Mouse (Mus musculus) small intestine, adult 2 months (tissue): ENCODE results near the gene Yif1a. TPM values are rescaled to one million over a fixed set of nuclear protein-coding genes. Genes with fewer than 3 reads are reported as not detected.
A peak's percentile ranks its signal among the peaks of the same experiment; 100 is the strongest.

ENCODE experiments used
- H3K27ac ChIP-seq: fragments of 200-500 bp; 2 replicates; pipeline ENCODE4 v1.5.1; 2012; ENCODE audit warnings: low read depth, low read length, control low read depth, inconsistent platforms; ENCODE audit not compliant: insufficient read depth
- H3K27me3 ChIP-seq: fragments of 200-500 bp; 2 replicates; pipeline ENCODE4 v1.6.1; 2012; ENCODE audit warnings: mild to moderate bottlenecking, moderate library complexity, low read length, inconsistent platforms; ENCODE audit not compliant: control insufficient read depth, insufficient read depth
- H3K36me3 ChIP-seq: fragments of 200-500 bp; 2 replicates; pipeline ENCODE4 v1.6.1; 2012; ENCODE audit warnings: mild to moderate bottlenecking, low read length, control low read depth, inconsistent platforms; ENCODE audit not compliant: control insufficient read depth, insufficient read depth
- H3K4me1 ChIP-seq: fragments of 200-500 bp; 2 replicates; pipeline ENCODE4 v1.6.1; 2012; ENCODE audit warnings: low read length, inconsistent platforms, mixed read lengths; ENCODE audit not compliant: control insufficient read depth, insufficient read depth, insufficient read length
- H3K4me3 ChIP-seq: fragments of 200-500 bp; 2 replicates; pipeline ENCODE4 v1.5.1; 2012; ENCODE audit warnings: low read depth, mild to moderate bottlenecking, control low read depth, inconsistent platforms, low read length, moderate library complexity
- CTCF ChIP-seq: fragments of 200-500 bp; IDR thresholded peaks from 2 replicates; pipeline ENCODE4 v1.5.1; 2012; ENCODE audit warnings: low read depth, mild to moderate bottlenecking, control low read depth, inconsistent platforms, low read length, moderate library complexity, mixed read lengths; ENCODE audit not compliant: insufficient replicate concordance, insufficient read length; ENCODE audit errors: extremely low read depth
- POLR2A ChIP-seq: fragments of 200-500 bp; IDR thresholded peaks from 2 replicates; pipeline ENCODE4 v1.6.1; 2012; ENCODE audit warnings: low read depth, mild to moderate bottlenecking, control low read depth, inconsistent platforms, low read length, moderate library complexity
- WGBS: fragments of 180-500 bp; shearing (Covaris S2); methylation state at CpG from one replicate; pipeline ENCODE4 v1.1.7; 2018; 5-methylcytosine and 5-hydroxymethylcytosine counted together
- polyA plus RNA-seq: library from polyadenylated mRNA; depleted of rRNA; stranded (reverse); fragments of >200 nt; gene quantifications from 2 replicates; pipeline ENCODE4 v1.2.3, GENCODE M21; 2012

Yif1a gene
- polyA plus RNA-seq, 1 experiment: 252 TPM

DNA sequence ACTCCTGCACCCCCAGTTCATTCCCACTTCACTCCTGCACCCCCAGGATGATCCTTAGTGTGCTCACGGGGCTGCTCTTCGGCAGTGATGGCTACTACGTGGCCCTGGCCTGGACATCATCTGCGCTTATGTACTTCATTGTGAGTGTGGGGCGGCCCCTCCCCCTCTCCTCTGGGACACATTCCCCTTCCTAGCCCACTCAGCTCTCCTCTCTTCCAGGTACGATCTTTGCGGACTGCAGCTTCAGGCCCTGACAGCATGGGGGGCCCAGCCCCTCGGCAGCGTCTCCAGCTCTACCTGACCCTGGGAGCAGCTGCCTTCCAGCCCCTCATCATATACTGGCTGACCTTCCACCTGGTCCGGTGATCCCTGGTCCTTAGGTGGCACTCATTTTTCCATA, 3.7 kb downstream of the Yif1a start:
- Histone ChIP-seq H3K27me3 (no peaks in the 10 kb centered on the region), H3K4me1 (peaks cover 12% of the 10 kb centered on the region), H3K27ac (no peak overlapping the region), H3K36me3 (peaks cover 19% of the 10 kb centered on the region), H3K4me3 (no peak overlapping the region)
- WGBS: 95% methylated on average over 10 of the region's 10 CpGs
- TF ChIP-seq CTCF: no peak
- TF ChIP-seq POLR2A: no peak

GRCm38 (mm10) chr19:5093481-5094242, 5.3 kb downstream of the Yif1a start:
- H3K4me1 ChIP-seq: peaks cover 9% of the 10 kb centered on the region
- TF ChIP-seq POLR2A: no peak
- TF ChIP-seq CTCF: no peak
- H3K4me3 ChIP-seq: no peak overlapping the region
- 76% methylated on average over 12 of the region's 12 CpGs for WGBS
- H3K36me3 ChIP-seq: peaks cover 19% of the 10 kb centered on the region
- H3K27ac ChIP-seq: no peak overlapping the region
- H3K27me3 ChIP-seq: no peaks in the 10 kb centered on the region

- no peak overlapping the region for H3K27ac ChIP-seq
- no peaks in the 10 kb centered on the region for H3K27me3 ChIP-seq
- H3K4me3 ChIP-seq: no peak overlapping the region
- peaks cover 6% of the 10 kb centered on the region for H3K4me1 ChIP-seq
- H3K36me3 ChIP-seq: peaks cover 19% of the 10 kb centered on the region
- WGBS: 1% methylated on average over 21 of the region's 21 CpGs
- TF ChIP-seq CTCF: peak; percentile 87
- no peak for TF ChIP-seq POLR2A
Observed at GRCm38 (mm10) chr19:5094243-5094632, 5.9 kb downstream of the Yif1a start.

- no peak overlapping the region for H3K27ac ChIP-seq
- 46% methylated on average over 11 of the region's 11 CpGs for WGBS
- H3K36me3 ChIP-seq: peaks cover 20% of the 10 kb centered on the region
- no peak for TF ChIP-seq POLR2A
- TF ChIP-seq CTCF: no peak
- H3K27me3 ChIP-seq: no peaks in the 10 kb centered on the region
- H3K4me3 ChIP-seq: no peak overlapping the region
- peaks cover 5% of the 10 kb centered on the region; the same call in 1 of the 2 replicates for H3K4me1 ChIP-seq
Observed at GRCm38 (mm10) chr19:5094746-5095417, 6.5 kb downstream of the Yif1a start.

- Histone ChIP-seq H3K4me1 (peaks cover 5% of the 10 kb centered on the region; the same call in 1 of the 2 replicates), H3K4me3 (no peak overlapping the region), H3K36me3 (peaks cover 24% of the 10 kb centered on the region), H3K27me3 (no peaks in the 10 kb centered on the region), H3K27ac (no peak overlapping the region)
- TF ChIP-seq POLR2A (no peak), CTCF (no peak)
- WGBS: 13% methylated on average over 9 of the region's 9 CpGs
Observed at GRCm38 (mm10) chr19:5095887-5096474, 7.6 kb downstream of the Yif1a start.

DNA sequence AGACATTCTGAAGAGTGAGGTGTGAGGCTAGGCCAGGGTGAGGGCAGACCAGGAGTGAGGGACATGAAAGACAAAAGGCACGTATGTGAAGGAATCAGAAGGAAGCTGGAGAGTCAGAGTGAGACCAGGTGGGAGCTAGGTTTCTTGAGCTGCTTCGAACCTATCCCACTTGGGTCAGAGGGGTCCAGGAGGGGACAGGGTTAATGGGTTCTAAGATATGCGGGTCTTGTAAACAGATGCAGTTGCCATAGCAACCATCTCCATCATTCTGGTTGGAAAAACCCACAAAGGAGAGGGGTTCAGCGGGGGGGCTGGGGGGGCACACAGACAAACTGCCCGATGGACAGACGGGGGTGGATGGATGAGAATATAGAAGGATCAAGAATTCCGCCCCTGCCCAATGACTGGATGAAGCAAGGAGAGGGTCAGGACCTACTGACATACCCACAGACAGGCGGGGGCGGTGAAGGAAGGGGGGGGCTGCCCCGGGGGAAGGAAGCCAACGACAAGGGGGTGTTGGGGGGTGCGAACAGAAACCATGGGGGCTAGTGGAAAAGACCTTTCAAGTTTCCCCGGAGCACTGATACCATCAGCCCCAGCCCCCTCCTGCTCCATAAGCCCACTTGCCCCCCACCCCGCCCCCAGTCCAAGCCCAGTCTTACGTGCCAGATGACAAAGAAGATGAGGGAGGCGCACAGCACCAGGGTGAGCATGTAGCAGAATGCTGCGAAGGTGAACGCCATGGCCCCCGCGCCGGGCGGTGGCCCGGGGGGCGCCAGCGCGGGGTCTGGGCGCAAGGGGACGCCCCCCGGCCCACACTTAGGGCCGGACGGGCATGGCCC, 9.4 kb downstream of the Yif1a start:
- no peak overlapping the region for H3K27ac ChIP-seq
- WGBS: 10% methylated on average over 30 of the region's 31 CpGs
- TF ChIP-seq POLR2A (no peak), CTCF (no peak)

More for the DNA sequence above, 9.4 kb downstream of the Yif1a start:
- H3K27me3 ChIP-seq: no peaks in the 10 kb centered on the region
- H3K4me3 ChIP-seq: peak overlapping the region; percentile 41
- peaks cover 26% of the 10 kb centered on the region for H3K36me3 ChIP-seq
- peaks cover 5% of the 10 kb centered on the region; the same call in 1 of the 2 replicates for H3K4me1 ChIP-seq
